Mouse (Mus musculus) liver, embryonic 15.5 days (tissue): ENCODE results near the gene Camta1. TPM values are rescaled to one million over a fixed set of nuclear protein-coding genes. Genes with fewer than 3 reads are reported as not detected.

ENCODE experiments used
- ATAC-seq: fragments of 200-750 bp; cut with Nextera tagmentation; 2 replicates; pipeline ENCODE4 v1.8.0; 2017; ENCODE audit warnings: moderate number of reproducible peaks, mild to moderate bottlenecking, moderate library complexity; ENCODE audit not compliant: insufficient read depth
- H3K27ac ChIP-seq: fragments of 300-500 bp; sonication (generic); replicated peaks from 2 replicates; pipeline ENCODE4 v1.5.1; 2015; ENCODE audit warnings: mild to moderate bottlenecking, inconsistent platforms
- H3K27me3 ChIP-seq: fragments of 300-500 bp; sonication (generic); 2 replicates; pipeline ENCODE4 v1.6.1; 2015; ENCODE audit warnings: mild to moderate bottlenecking, inconsistent platforms
- H3K36me3 ChIP-seq: fragments of 300-500 bp; sonication (generic); replicated peaks from 2 replicates; pipeline ENCODE4 v1.6.1; 2015; ENCODE audit warnings: moderate library complexity, mild to moderate bottlenecking, inconsistent platforms
- H3K4me1 ChIP-seq: fragments of 300-500 bp; sonication (generic); replicated peaks from 2 replicates; pipeline ENCODE4 v1.6.1; 2015; ENCODE audit warnings: inconsistent platforms
- H3K4me2 ChIP-seq: fragments of 300-500 bp; sonication (generic); 2 replicates; pipeline ENCODE4 v1.6.1; 2015; ENCODE audit warnings: moderate library complexity, mild to moderate bottlenecking, inconsistent platforms
- H3K4me3 ChIP-seq: fragments of 300-500 bp; sonication (generic); replicated peaks from 2 replicates; pipeline ENCODE4 v1.5.1; 2015; ENCODE audit warnings: mild to moderate bottlenecking, inconsistent platforms
- H3K9ac ChIP-seq: fragments of 300-500 bp; sonication (generic); 2 replicates; pipeline ENCODE4 v1.6.1; 2015; ENCODE audit warnings: moderate library complexity, mild to moderate bottlenecking, inconsistent platforms
- H3K9me3 ChIP-seq: fragments of 300-500 bp; sonication (generic); replicated peaks from 2 replicates; pipeline ENCODE4 v1.6.1; 2016; ENCODE audit warnings: inconsistent platforms
- WGBS: fragments of 180-500 bp; shearing (Covaris S2); methylation state at CpG from one replicate; pipeline ENCODE4 v1.1.7; 2015; ENCODE audit warnings: mixed read lengths; ENCODE audit not compliant: insufficient replicate concordance; 5-methylcytosine and 5-hydroxymethylcytosine counted together
- polyA plus RNA-seq: library from polyadenylated mRNA; unstranded; fragments of >200 nt; fragmentation: Nextera tagmentation; extraction: Ambion mirVana; gene quantifications from 2 replicates; pipeline ENCODE4 v1.2.1, GENCODE M21; 2015

Gene Camta1
- polyA plus RNA-seq, 1 experiment from 2014 or later: 31.1 TPM

DNA sequence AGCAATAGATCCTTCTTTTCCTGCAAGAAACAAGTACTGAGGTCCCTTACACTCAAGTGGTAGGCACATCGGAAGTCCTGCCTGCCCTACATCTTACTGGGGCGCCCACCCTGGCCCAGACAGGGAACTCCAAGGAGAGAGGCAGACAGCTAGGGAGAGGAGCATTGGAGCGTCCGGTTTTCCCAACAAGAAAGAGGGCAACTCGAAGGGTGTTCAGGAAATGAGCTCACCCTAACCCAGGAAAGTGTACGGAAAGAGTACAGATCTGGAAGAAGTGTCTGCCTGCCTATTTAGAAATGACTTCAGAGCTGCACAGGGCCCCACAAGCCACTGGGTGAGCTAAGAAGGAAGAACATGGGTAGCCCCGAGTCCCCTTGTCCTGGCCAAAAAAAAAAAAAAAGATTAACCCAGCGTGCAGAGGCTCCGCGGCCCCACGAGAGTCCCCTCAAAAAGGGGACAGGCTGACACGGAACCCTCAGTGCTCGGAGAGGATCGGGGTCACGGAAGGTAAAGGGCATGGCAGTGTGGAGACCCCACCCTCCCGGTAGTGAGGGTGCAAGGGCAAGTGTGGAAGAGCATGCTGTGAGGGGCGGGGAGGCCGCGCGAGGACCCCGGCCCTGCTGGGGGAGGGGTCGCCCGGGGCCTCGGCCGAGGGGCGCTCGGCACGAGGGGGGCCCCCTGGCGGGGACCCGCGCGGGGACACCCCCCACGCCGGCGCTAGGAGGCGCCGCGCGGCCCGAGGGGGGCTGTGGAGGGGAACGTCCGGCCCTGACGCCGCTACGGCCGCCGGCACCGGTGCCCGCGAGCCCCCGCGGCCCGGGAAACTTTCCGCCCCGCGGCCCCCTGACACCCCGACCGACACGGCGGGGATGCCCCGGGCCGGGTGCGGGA lies 990 bp downstream of the Camta1 start:
- no peaks in the 10 kb centered on the region for H3K9me3 ChIP-seq
- peak overlapping the region; percentile 79 for H3K4me3 ChIP-seq
- peak overlapping the region; percentile 99 for H3K4me2 ChIP-seq
- peaks cover 4% of the 10 kb centered on the region; the same call in 1 of the 2 replicates for H3K36me3 ChIP-seq
- peak overlapping the region; percentile 80 for H3K27ac ChIP-seq
- no peaks in the 10 kb centered on the region for H3K27me3 ChIP-seq
- H3K9ac ChIP-seq: peak overlapping the region; percentile 82
- H3K4me1 ChIP-seq: peaks cover 48% of the 10 kb centered on the region
- ATAC-seq: no peak
- WGBS: 2% methylated on average over 41 of the region's 63 CpGs

DNA sequence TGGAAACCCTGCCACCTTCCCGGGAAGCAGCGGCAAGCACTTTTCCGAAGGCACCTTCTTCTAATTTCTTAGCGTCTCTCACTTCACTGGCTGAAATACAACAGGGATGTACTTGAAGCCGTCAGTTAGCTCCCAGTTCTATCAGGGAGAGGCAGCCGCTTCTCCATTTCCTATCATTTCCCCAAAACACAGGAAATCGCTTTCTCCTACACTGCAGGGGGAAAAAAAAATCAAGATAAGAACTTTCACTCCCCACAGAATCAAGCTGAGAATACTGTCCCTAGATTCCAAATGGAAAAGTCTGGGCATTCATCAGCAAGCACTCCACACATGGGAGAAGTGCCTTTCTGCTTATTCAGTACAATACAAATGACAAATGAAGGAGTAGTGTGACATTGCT lies 2.4 kb downstream of the Camta1 start:
- Histone ChIP-seq H3K4me2 (peak overlapping the region; percentile 99), H3K9ac (peak overlapping the region; percentile 23), H3K9me3 (no peaks in the 10 kb centered on the region), H3K27me3 (no peaks in the 10 kb centered on the region), H3K36me3 (peaks cover 8% of the 10 kb centered on the region), H3K4me1 (peaks cover 48% of the 10 kb centered on the region), H3K27ac (peak overlapping the region; percentile 80), H3K4me3 (peak overlapping the region; percentile 79)
- no peak for ATAC-seq
- WGBS: 14% methylated on average over 7 of the region's 7 CpGs

DNA sequence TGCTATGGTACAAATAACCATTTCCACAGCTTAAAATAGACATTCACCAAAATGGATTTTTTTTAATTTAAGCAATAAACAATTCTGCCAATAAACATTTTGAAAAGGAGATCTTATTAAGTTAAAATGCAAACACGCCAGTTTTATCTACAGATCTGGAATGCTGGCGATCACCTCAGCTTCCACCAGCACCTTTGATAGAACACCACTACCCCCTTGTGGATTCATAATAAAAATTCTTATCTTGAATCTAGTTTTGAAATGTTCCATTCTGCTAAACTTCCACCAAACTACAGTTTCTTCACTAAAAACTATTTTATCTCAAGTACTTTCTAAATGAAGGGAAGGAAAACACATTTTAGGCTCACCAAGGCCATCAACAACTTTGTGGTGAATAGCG lies 7.7 kb downstream of the Camta1 start:
- WGBS: 48% methylated on average over 3 of the region's 3 CpGs
- Histone ChIP-seq H3K4me2 (no peak overlapping the region), H3K4me1 (peaks cover 25% of the 10 kb centered on the region), H3K4me3 (no peak overlapping the region), H3K27me3 (no peaks in the 10 kb centered on the region), H3K27ac (no peak overlapping the region), H3K9me3 (no peaks in the 10 kb centered on the region), H3K9ac (no peak overlapping the region), H3K36me3 (peaks cover 8% of the 10 kb centered on the region)
- ATAC-seq: no peak

DNA sequence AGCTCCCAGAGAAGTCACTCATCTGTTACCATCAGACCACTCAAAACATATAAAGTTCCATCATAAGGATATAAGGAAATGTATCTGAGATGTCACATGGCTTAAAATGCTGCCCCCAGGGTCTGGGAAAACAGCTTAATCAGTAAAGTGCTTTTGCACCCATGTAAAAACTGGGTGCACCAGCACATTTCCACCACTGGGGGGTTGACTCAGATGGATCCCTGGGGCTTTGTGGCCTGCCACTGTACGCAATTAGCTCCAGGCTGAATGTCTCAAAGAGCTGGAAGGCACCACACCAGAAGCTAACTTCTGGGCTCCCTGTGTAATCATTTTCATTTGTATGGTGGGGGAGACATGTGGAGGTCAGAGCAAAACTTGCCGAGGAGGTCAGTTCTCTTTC lies 10.5 kb downstream of the Camta1 start:
- Histone ChIP-seq H3K36me3 (peaks cover 4% of the 10 kb centered on the region; the same call in 1 of the 2 replicates), H3K9ac (no peak overlapping the region), H3K4me3 (no peak overlapping the region), H3K27me3 (no peaks in the 10 kb centered on the region), H3K4me1 (peaks cover 19% of the 10 kb centered on the region), H3K9me3 (no peaks in the 10 kb centered on the region), H3K27ac (no peak overlapping the region), H3K4me2 (no peak overlapping the region)
- no peak for ATAC-seq
- WGBS: 42% methylated on average over 2 of the region's 2 CpGs

DNA sequence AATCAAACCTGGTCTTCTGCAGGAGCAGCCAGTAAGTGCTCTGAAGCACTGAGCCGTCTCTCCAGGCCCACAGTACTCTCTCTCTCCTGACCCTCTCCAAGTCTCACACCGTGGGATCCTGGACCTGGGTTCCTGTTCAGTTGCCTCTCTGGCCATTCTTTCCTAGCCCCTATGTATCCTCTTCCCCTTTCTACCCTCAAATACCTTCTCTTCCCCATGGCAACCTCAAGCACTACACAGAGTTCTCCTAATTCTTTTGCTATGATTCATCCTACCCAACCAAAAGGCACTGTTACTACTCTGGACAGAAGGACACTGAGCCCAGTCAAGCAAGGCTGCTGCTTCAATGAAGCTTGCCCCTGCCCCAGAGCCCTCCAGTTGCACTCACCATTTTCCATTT lies 19.1 kb downstream of the Camta1 start:
- H3K27me3 ChIP-seq: no peaks in the 10 kb centered on the region
- H3K27ac ChIP-seq: no peak overlapping the region
- H3K36me3 ChIP-seq: no peaks in the 10 kb centered on the region
- no peak overlapping the region for H3K4me3 ChIP-seq
- peaks cover 13% of the 10 kb centered on the region; the same call in 1 of the 2 replicates for H3K4me1 ChIP-seq
- no peak overlapping the region for H3K9ac ChIP-seq
- H3K9me3 ChIP-seq: no peaks in the 10 kb centered on the region
- H3K4me2 ChIP-seq: no peak overlapping the region
- 43% methylated on average over 2 of the region's 2 CpGs for WGBS
- ATAC-seq: no peak

DNA sequence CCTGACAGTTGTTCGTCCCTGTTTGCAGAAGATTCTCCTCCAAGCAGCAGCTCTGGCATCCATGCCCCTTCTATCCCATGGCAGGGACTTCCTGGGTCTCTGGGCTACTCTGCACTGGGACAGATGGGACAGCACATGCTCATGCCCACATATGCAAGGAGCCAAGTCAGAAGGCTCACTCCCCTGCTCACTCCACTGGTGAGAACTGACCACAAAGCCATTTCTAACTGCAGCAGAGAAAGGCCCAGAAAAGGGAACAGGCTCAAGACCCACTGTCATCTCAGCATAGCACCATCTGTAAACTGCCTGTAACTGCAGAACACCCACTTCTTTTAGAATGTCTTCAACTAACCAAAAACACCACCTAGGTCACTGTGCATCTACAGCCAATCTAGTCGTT lies 23.2 kb downstream of the Camta1 start:
- H3K9ac ChIP-seq: no peak overlapping the region
- H3K27ac ChIP-seq: no peak overlapping the region
- H3K4me1 ChIP-seq: peaks cover 31% of the 10 kb centered on the region
- no peaks in the 10 kb centered on the region for H3K27me3 ChIP-seq
- no peaks in the 10 kb centered on the region for H3K36me3 ChIP-seq
- ATAC-seq: no peak
- no peaks in the 10 kb centered on the region for H3K9me3 ChIP-seq
- WGBS: 41% methylated on average over 2 of the region's 2 CpGs
- H3K4me2 ChIP-seq: no peak overlapping the region
- H3K4me3 ChIP-seq: no peak overlapping the region

DNA sequence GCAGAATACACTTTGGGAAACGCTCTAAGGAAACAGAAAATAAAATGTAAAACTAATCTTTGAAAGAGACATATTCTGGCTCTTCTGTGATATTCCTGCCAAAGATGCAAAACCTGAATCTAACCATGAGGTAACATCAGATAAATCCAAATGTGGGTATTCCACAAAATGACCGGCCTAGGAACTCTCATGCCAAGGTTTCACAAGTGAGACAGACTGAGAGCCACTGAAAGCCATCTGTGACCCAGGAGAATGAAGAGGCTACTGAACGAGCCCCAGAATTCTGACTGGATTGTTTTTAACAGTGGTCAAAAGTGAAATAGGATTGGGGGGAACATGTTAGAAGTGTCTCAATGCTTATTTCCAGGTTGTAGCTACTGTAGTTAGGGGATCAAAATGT lies 25.8 kb downstream of the Camta1 start:
- 72% methylated on average over 3 of the region's 3 CpGs for WGBS
- Histone ChIP-seq H3K36me3 (no peaks in the 10 kb centered on the region), H3K27ac (no peak overlapping the region), H3K27me3 (no peaks in the 10 kb centered on the region), H3K9ac (no peak overlapping the region), H3K4me2 (no peak overlapping the region), H3K4me1 (peaks cover 24% of the 10 kb centered on the region), H3K9me3 (no peaks in the 10 kb centered on the region), H3K4me3 (no peak overlapping the region)
- ATAC-seq: no peak

DNA sequence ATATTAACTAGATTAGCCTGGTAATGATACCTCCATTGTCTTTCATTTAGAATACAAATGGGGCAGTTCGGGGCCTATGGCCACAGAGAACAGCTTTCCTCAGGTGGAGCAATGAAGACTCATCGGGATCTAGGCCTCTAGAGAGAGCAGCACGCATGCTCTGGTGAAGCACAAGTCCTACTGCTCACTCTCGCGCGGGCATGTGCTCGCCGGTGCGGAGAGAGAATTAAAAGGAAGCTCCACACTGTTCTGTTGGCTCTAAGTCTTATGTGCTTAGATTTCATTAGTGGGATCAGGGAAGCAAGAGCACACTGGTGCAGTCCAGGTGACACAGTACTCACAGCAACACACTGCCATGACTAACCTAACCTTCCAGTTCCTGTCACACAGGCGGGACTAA lies 27.1 kb downstream of the Camta1 start:
- Histone ChIP-seq H3K36me3 (no peaks in the 10 kb centered on the region), H3K9me3 (no peaks in the 10 kb centered on the region), H3K4me3 (no peak overlapping the region), H3K9ac (no peak overlapping the region), H3K27me3 (no peaks in the 10 kb centered on the region), H3K27ac (no peak overlapping the region), H3K4me2 (no peak overlapping the region), H3K4me1 (peaks cover 24% of the 10 kb centered on the region)
- ATAC-seq: no peak
- WGBS: 87% methylated on average over 10 of the region's 10 CpGs

DNA sequence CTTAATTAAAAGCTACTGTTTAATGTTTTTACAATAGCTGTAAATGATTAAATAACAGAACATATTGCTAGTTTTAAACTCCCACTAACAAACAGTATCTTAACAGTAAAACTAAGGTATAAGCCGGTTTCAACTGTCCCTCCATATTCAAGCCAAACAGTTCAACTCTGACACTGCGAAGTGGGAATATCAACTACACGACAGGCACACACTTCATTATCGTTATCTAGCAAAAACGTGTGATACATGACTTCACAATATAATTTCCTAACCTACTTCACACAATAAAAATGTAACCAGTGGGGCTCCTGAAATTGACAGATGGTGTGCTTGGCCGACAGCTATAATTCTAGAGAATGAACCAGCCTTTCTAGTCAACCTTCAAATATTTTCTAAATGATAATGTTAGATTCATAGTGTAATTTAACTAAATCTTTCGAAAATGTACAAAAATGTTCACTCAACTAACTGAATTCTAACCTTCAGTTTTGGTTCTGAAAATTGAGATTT lies 27.7 kb downstream of the Camta1 start:
- Histone ChIP-seq H3K9me3 (no peaks in the 10 kb centered on the region), H3K4me1 (peaks cover 24% of the 10 kb centered on the region), H3K36me3 (no peaks in the 10 kb centered on the region), H3K27me3 (no peaks in the 10 kb centered on the region), H3K9ac (no peak overlapping the region), H3K4me3 (no peak overlapping the region), H3K4me2 (no peak overlapping the region), H3K27ac (no peak overlapping the region)
- WGBS: 50% methylated on average over 7 of the region's 7 CpGs
- ATAC-seq: no peak

DNA sequence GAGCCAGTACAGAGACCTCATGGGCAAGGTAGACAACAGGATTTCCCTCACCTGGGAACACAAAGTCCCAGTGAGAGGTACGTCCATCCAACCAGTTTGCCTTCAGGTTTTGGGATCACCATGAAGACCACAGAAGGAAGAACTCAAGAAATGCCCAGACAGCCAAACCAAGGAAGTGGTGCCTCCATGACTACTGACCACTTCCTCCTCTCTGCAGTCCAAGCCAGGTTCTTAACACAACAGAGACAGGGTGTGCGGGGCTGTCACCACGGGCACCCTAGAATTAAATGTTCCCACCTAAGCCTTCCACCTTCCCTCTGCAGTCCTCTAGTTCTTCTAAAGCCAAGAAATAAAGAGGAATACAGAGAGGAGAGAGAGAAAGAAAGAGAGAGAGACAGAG lies 33.8 kb downstream of the Camta1 start:
- Histone ChIP-seq H3K9ac (no peak overlapping the region), H3K27ac (no peak overlapping the region), H3K27me3 (no peaks in the 10 kb centered on the region), H3K4me2 (no peak overlapping the region), H3K4me3 (no peak overlapping the region), H3K9me3 (no peaks in the 10 kb centered on the region), H3K4me1 (peaks cover 9% of the 10 kb centered on the region; the same call in 1 of the 2 replicates), H3K36me3 (no peaks in the 10 kb centered on the region)
- WGBS: 36% methylated on average over 3 of the region's 3 CpGs
- no peak for ATAC-seq

DNA sequence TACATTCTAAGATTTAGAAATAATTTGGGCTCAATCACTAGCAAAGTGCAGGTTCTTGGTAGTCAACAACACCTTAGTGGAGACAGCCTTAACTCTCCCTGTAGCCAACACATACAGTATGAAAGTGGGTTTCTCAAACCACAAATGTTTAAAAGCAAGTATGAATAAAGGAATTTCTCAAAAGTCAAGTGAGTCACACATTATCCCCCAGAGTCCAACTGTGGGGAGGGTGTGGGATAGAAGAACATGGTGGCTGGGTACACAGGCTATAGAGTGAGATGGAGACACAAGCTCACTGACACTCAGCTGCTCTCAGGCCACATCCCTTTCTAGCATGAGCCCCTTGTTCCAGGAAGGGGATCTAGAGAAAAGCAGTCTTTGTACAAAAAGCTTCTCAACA lies 34.3 kb downstream of the Camta1 start:
- H3K36me3 ChIP-seq: no peaks in the 10 kb centered on the region
- H3K4me1 ChIP-seq: peaks cover 13% of the 10 kb centered on the region
- no peak overlapping the region for H3K9ac ChIP-seq
- H3K4me3 ChIP-seq: no peak overlapping the region
- H3K4me2 ChIP-seq: no peak overlapping the region
- H3K27ac ChIP-seq: no peak overlapping the region
- no peak for ATAC-seq
- H3K27me3 ChIP-seq: no peaks in the 10 kb centered on the region
- no peaks in the 10 kb centered on the region for H3K9me3 ChIP-seq
